Mouse (Mus musculus): ENCODE measurements around the gene Pm20d1.

Gene Pm20d1

DNA sequence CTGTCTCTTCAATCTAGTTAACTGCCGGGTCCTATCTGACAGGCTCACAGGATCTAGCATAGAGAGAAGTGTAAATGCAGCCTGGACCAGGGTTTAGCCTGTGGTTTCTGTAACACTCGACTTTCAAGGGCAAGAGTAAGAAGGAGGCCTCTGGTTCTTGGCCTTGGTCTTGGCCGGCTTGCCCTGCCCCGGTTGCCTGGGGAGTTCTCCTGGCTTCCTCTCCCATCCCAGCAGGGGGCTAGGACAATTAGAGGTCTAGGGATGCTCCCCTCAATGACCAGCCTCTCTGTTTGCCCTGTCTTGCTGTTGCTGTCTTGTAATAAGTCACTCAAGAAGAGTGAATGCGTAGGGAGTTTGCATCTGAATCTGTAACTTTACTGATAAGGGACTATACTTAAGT, 32.1 kb downstream of the Pm20d1 start:
- DNase-seq (ENCODE audit: extremely low spot score), result no peak

DNA sequence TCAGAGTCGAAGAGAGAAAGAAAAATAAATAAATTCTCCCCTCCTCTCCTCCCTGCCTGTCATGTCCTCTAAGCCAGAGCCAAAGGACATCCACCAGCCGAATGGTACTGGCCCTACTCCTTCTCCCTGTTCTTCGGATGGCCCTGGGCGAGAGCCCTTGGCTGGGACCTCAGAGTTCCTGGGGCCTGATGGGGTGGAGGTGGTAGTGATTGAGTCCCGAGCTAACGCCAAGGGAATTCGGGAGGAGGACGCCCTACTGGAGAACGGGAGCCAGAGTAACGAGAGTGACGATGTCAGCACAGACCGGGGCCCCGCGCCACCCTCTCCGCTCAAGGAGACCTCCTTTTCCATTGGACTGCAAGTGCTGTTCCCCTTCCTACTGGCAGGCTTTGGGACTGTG, 33.4 kb downstream of the Pm20d1 start:
- DNase-seq (ENCODE audit: extremely low spot score), result no peak

GRCm38 (mm10) chr1:131830971-131831641, 33.9 kb downstream of the Pm20d1 start:
- DNase-seq (ENCODE audit: extremely low spot score), result no peak

DNA sequence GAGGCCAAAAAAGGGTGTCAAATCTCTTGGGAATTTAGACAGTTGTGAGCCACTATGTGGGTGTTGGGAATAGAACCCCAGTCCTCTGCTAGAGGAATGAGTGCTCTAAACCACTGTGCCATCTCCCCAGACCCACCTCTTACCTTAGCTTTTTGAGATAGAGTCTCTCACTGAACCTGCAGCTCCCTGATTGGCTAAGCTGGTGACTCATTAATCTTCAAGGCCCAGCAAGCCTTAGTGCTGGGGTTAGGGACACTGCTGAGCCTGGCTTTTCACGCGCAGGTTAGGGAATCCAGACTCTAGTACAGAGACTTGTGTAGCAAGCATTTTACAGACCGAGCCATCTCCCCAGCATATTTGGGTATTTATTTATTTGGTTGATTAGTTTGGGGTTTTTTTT, 39.9 kb downstream of the Pm20d1 start:
- no peak for DNase-seq (ENCODE audit: extremely low spot score)

- DNase-seq (ENCODE audit: extremely low spot score), result no peak
Observed at GRCm38 (mm10) chr1:131838542-131838941, 41.4 kb downstream of the Pm20d1 start.

DNA sequence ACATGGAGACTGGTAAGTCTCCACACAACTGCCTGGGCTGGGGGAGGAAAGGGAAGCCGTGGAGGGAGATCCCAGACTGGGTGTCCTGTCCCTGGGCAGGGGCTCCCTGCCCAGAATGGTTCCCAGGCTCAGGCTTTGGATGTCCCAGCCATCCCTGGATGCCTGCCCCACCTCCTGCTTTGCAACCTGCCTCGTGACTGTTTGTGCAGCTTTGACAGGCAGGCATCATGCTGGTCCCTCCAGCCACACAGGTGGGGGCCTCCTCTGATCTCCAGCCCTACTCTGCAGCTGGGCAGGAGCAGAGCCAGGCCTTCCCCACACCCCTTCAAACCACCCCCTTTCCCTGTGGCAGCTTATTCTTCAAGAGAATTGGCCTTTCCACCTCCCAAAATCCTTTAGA, 42.1 kb downstream of the Pm20d1 start:
- no peak for DNase-seq (ENCODE audit: extremely low spot score)

DNA sequence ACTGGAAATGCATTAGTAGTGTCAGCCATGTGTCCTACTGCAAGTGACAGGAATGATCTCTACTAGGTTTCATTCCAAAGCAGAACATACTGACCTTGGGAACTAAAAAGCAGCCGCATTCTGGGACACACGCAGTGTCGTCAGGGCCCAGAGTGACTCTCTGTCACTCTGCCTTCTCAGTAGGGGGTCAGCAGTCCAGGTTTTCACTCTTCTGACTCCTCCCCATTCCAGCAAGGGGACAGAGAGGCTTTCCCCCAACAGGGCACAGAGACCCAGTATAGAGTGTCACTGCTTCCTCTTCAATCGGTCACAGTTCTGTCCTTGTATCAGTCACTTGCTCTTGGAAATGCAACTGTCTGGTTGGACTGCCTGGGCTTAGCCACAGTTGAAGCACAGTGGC, 45.0 kb downstream of the Pm20d1 start:
- no peak for DNase-seq (ENCODE audit: extremely low spot score)

GRCm38 (mm10) chr1:131843758-131844157, 46.6 kb downstream of the Pm20d1 start:
- DNase-seq (ENCODE audit: extremely low spot score), result no peak

DNA sequence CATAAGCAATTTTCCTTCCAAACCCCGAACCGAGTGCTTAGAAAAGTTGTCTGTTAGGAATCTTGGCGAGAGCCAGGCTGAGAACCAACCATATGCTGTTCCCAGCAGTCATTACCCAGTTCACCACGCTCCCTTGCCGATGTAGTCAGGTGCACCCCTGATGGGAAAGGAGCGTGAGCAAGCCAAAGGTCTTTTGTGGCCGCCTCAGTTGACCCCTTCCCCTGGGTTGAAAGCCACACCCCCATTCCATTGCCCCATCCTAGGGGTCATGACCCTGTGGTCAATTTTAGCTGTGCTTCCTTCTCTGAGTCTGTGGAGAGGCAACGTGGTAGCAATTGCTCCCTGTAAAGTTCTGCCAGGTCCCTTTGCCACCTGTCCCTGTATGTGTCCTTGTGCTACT, 47.7 kb downstream of the Pm20d1 start:
- no peak for DNase-seq (ENCODE audit: extremely low spot score)

DNA sequence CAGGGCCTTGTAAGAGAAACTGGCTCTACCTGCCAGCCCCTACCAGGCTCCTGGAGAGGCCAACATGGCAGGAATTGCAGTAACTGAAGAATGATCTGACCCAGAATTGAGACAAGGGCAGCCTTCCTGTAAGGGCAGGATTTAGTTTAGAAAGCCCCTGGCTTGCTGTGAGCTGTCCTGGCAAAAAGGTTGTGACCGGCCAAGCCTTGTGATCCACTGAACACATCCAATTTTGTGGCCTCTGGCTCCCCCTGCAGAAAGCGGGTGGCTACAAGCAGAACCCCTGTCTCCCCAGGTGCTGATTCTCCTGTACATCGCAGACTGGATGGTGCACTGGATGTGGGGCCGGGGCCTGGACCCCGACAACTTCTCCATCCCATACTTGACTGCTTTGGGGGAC, 49.1 kb downstream of the Pm20d1 start:
- DNase-seq (ENCODE audit: extremely low spot score), result peak; percentile 24

DNA sequence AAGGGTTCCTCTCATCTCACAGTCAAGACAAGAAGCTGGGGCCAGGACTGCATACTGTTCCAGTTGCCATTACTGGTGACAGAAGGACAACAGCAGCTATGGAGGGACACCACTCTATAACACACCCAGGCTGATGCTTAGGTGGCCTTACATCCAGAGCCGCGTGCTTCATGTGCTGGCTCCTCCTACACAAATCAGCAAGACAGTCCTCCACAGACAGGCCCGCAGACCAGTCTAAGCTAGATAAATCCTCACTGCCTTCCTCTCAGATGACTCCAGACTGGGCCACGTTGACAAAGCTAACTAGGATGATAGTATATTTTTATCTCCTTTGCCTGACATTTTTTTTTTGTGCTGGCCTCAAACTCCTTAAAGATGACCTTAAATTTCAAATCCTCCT, 64.6 kb downstream of the Pm20d1 start:
- DNase-seq (ENCODE audit: extremely low spot score), result no peak

DNA sequence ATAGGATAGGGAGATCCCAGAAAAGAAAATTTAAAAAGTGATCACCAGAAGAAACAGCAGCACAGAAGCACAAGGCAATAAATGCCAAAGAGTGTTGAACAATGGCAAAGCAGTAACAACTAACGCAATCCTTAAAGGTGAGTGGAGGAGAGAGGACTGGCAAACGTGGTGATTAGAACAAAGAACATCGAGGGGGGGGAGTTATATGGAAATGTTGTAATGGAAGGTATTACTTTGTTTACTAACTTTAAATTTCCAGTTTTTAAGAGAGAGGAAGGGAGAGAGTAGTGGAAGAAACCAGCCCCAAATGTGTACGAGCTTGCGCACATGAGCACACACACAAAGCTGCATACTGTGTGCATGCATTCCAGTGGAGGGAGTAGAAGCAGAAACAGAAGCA, 68.4 kb downstream of the Pm20d1 start:
- DNase-seq (ENCODE audit: extremely low spot score), result no peak

GRCm38 (mm10) chr1:131866304-131866999, 69.3 kb downstream of the Pm20d1 start:
- no peak for DNase-seq (ENCODE audit: extremely low spot score)

GRCm38 (mm10) chr1:131867093-131867945, 70.1 kb downstream of the Pm20d1 start, which contains the start of gene Rab29:
Gene Rab29 (plus strand): TSS chr1:131867224.
- DNase-seq (ENCODE audit: extremely low spot score), result peak; percentile 88

DNA sequence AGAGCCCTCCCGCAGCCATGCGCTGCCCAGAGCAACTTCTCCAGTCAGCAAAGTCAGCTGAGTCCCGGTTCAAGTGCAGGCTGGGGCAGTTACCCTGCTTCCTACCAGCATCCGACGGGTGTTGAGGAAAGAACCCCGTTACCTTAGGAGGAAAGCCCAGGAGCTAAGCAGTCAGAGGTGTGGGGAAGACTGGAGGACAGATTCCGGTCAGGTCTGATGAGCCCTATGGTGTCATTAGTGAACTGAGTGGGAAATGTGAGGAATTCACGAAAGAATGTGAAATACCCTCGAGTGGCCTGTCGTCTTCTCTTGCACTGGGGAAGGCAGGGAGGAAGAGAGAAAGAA, 70.7 kb downstream of the Pm20d1 start:
- DNase-seq (ENCODE audit: extremely low spot score), result no peak

DNA sequence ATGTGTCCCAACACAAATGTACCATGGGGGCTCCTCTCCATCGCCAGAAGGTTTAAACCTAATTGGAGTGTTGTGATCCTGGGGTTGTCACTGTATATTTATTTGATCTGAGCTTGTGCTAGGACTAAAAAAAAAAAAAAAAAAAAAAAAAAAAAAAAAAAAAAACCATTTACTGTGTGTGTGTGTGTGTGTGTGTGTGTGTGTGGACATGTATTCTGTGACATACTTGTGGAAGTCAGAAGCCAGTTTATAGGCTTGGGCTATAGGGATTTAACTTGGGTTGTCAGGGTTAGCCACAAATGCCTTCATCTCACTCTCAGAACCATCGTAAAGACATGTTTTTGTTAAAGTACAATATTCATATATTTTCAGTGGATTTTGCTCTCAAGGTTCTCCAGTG, 72.4 kb downstream of the Pm20d1 start:
- no peak for DNase-seq (ENCODE audit: extremely low spot score)
